Mouse (Mus musculus) mouse embryonic stem cell (cell line): ENCODE measurements around the gene Tstd2.

ENCODE experiments used
- in situ Hi-C, 2 experiments: fragments of 300-500 bp; cut with MboI; formaldehyde crosslinking; loops; 1 replicate in 1 of 2; 3 replicates in 1 of 2; pipeline ENCODE4 v1.14.3; 2019 to 2020; ENCODE audit warnings: low sequenced_read_pairs in 2 of 2, low pct_unique_long_range_greater_than_20kb in 1 of 2, mixed read lengths in 1 of 2; ENCODE audit not compliant: unreplicated experiment in 1 of 2

Tstd2 gene

GRCm38 (mm10) chr4:46138287-46139222 lies at the start of gene Tstd2, which contains the start of gene Ncbp1:
Tstd2 (minus strand) TSS chr4:46138694.
Ncbp1 (plus strand) TSS chr4:46138613.
- in situ Hi-C loops, result loop anchor here in 1 of 2 experiments (10.0 kb wide), 1 partner anchor 46 kb away; no protein-coding TSS in a partner anchor

DNA sequence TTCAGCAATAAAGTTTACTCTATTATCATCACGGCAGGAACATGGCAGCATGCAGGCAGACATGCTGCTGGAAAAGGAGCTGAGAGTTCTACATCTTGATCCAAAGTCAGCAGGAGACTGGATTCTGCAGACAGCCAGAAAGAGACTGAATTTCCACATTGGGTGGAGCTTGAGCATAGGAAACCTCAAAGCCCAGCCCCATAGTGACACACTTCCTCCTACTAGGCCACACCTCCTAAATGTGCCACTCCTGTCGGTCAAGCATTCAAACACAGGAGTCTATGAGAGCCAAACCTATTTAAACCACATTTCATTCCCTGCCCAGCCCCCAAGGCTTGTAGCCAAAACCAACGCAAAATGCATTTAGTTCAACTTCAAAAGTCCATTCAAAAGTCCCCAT lies 48.0 kb upstream of the Tstd2 start:
- in situ Hi-C loops, result loop anchor here in 1 of 2 experiments (10.0 kb wide), 1 partner anchor 52 kb away; the partner anchor contains the start of genes Ncbp1 and Tstd2

DNA sequence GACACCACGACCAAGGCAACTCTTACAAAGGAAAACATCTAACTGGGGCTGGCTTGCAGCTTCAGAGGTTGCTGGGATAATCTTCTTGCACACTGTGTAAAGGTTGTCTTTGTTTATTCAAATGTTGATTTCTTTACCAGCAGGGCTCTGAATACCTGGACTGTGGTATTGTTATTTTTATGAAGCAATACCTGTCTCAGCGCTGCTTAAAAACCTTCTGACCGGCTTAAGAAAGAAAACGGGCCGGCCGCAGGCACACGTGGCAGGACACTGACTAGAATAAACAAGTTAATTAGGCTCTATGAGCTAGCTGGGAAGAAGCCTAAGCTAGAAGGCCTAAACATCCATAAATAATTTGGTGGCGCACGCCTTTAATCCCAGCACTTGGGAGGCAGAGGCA lies 47.4 kb upstream of the Tstd2 start:
- in situ Hi-C loops, result loop anchor here in 1 of 2 experiments (10.0 kb wide), 1 partner anchor 51 kb away; the partner anchor contains the start of genes Ncbp1 and Tstd2

- in situ Hi-C loops, result loop anchor here in 1 of 2 experiments (10.0 kb wide), 1 partner anchor 51 kb away; the partner anchor contains the start of genes Ncbp1 and Tstd2
These were observed 46.9 kb upstream of the Tstd2 start for GRCm38 (mm10) chr4:46185423-46185822.

GRCm38 (mm10) chr4:46182181-46182580 lies 43.7 kb upstream of the Tstd2 start:
- in situ Hi-C loops, result loop anchor here in 1 of 2 experiments (10.0 kb wide), 1 partner anchor 47 kb away; the partner anchor contains the start of genes Ncbp1 and Tstd2

- in situ Hi-C loops, result loop anchor here in 1 of 2 experiments (10.0 kb wide), 1 partner anchor 46 kb away; the partner anchor contains the start of genes Ncbp1 and Tstd2
These were observed 42.7 kb upstream of the Tstd2 start for GRCm38 (mm10) chr4:46181168-46181567.

DNA sequence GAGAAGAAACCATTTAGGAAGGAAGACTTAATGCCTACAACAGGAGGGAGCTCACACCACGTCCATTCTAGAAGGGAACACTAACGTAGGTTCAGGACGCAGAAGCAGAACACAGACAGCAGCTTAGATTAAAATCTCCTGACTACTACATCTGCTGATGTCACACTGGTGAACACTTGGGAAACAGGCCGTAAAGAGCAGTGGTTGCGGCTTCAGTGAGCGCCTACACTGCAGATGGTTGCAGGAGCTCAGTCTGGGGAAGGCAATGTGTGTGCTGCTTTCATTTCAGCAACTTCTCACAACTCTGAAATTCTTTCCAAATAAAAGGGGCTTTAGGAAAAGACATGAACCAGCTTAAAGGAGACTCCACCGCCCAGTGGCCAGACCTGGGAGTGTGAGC lies 39.0 kb upstream of the Tstd2 start:
- in situ Hi-C loops, result no loop called here

DNA sequence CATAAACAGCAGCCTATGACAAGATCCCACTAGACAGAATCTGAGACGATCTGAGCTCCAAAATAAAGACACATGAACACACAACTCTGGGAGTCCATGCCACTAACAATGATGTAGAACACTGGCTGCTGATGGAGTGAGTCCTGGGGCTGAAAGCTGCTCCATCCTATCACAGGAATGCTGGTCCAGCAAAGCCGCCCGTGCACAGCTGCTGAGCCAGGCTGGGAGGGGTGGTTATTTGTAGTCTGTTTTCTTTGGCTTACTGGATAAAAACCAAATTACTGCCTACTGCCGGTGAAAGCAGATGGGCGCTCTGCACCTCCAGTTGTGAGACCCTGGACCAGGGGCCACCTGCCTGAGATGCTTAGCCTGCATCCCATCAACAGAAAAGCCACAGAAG lies 38.5 kb upstream of the Tstd2 start:
- in situ Hi-C loops, result no loop called here

GRCm38 (mm10) chr4:46176313-46176712 lies 37.8 kb upstream of the Tstd2 start:
- in situ Hi-C loops, result no loop called here

GRCm38 (mm10) chr4:46171761-46172160 lies 33.3 kb upstream of the Tstd2 start:
- in situ Hi-C loops, result no loop called here

- in situ Hi-C loops, result no loop called here
These were observed 27.3 kb upstream of the Tstd2 start for GRCm38 (mm10) chr4:46165831-46166230.

GRCm38 (mm10) chr4:46164027-46164426 lies 25.5 kb upstream of the Tstd2 start:
- in situ Hi-C loops, result no loop called here

DNA sequence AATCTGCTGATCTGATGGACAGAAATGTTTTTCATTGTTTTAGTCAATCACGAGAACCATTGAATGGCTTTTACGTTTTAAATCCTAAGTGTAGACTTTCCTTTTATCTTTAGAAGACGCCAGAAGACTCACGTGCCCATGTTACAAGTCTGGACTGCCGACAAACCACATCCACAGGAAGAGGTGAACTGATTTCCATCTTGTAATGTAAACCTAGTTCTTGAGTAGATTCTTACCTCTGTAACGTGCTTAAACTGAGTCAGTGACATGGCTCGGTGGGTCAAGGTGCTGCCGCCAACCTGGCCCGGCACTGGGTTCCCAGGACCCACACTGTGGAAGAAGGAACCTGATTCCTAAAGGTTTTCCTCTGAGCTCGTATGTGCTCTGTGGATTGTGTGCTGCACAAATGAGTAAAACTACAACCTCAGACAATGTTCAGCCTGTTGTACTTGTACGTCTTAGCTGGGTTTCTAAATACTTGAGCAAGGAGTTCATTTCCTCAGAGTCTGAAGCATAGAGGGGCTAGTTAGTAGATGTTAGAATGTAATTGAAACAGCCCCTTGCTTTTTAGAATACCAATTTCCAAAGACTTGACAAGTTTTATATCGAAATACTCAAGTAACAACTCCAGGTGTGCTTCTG lies 13.5 kb upstream of the Tstd2 start:
- in situ Hi-C loops, result no loop called here

- in situ Hi-C loops, result no loop called here
These were observed 8.4 kb upstream of the Tstd2 start for GRCm38 (mm10) chr4:46146881-46147280.

- in situ Hi-C loops, result no loop called here
These were observed 5.8 kb upstream of the Tstd2 start for GRCm38 (mm10) chr4:46144323-46144722.

GRCm38 (mm10) chr4:46137629-46138286 lies 736 bp downstream of the Tstd2 start:
- in situ Hi-C loops, result loop anchor here in 1 of 2 experiments (10.0 kb wide), 1 partner anchor 47 kb away; no protein-coding TSS in a partner anchor

DNA sequence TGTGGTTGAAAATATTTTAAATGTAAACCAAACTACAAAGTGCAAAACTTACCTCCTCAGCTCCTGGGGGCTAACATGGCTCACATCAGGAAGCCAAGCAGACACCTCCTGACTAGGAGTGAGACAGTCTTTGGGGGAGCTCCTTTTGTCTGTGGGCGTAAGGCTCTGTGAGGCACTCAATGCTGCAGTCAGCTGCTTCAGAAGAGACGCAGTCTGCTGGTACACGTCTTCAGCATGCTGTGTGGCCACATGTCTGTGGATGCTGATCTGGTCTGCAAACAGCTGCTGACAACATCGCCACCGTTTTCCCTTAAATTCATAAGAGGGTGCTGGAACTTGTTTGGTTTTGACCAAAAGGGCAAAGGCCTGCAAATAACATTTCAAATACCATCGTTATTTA lies 6.7 kb downstream of the Tstd2 start:
- in situ Hi-C loops, result loop anchor here in 1 of 2 experiments (10.0 kb wide), 1 partner anchor 53 kb away; no protein-coding TSS in a partner anchor

DNA sequence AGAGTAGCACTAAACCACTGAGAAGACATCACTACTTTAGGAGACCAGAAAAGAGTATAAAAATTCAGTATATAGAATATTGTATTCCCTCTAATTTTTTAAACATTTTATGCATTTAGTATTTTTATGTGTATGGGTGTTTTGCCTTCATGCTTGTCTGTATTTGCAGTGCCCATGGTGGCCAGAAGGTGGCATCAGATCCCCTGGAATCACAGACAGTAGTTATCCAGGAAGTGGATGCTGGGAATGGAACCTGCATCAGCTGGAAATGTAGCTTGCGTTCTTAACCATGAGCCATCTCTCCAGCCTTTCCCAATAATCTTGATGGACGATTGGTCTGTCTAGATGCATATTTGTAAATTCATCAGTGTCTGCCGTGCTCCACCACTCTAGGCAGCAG lies 8.3 kb downstream of the Tstd2 start:
- in situ Hi-C loops, result loop anchor here in 1 of 2 experiments (10.0 kb wide), 1 partner anchor 55 kb away; no protein-coding TSS in a partner anchor
